Comparison of ENCODE assay signal across 28 mouse cellular contexts in genomic region chr1:53321662-53322344, GRCm38 (mm10). TPM values are rescaled to one million over a fixed set of nuclear protein-coding genes. Genes with fewer than 3 reads are reported as not detected.
"Had no signal": no experiment of that assay in that cellular context is flagged by ENCODE, and none has a peak within 500 bp of the region (broad histone marks: within the 10 kb centered on the region; RNA-seq: fewer than 3 reads in every experiment).

No protein-coding gene starts in this region.

- H3K9me3 ChIP-seq: limb, embryonic 10.5 days; limb, embryonic 13.5 days; midbrain, embryonic 12.5 days; midbrain, embryonic 15.5 days; neural tube, embryonic 12.5 days; neural tube, embryonic 15.5 days; stomach, embryonic 15.5 days had no signal

- H3K4me3 ChIP-seq: layer of hippocampus, adult 2 months; limb, embryonic 10.5 days; limb, embryonic 13.5 days; midbrain, embryonic 12.5 days; midbrain, embryonic 15.5 days; neural tube, embryonic 12.5 days; neural tube, embryonic 15.5 days; stomach, embryonic 15.5 days had no signal

- H3K9ac ChIP-seq: limb, embryonic 13.5 days; lung, embryonic 14.5 days; midbrain, embryonic 12.5 days; midbrain, embryonic 15.5 days; neural tube, embryonic 12.5 days; neural tube, embryonic 15.5 days; stomach, embryonic 15.5 days had no signal

- H3K27ac ChIP-seq: kidney, postnatal 0 days; layer of hippocampus, adult 2 months; limb, embryonic 10.5 days; limb, embryonic 13.5 days; midbrain, embryonic 12.5 days; midbrain, embryonic 15.5 days; neural tube, embryonic 12.5 days; neural tube, embryonic 15.5 days; stomach, embryonic 15.5 days had no signal

- H3K36me3 ChIP-seq: stomach, embryonic 15.5 days had no signal

- H3K4me2 ChIP-seq: limb, embryonic 13.5 days; lung, embryonic 14.5 days; midbrain, embryonic 12.5 days; midbrain, embryonic 15.5 days; neural tube, embryonic 12.5 days; neural tube, embryonic 15.5 days; stomach, embryonic 15.5 days had no signal

- DNase-seq: kidney, adult 2 months; kidney, postnatal 25 days; layer of hippocampus, adult 9-11 months; lung, embryonic 14.5 days; lung, postnatal 10 days; lung, postnatal 36 days; right cerebral cortex, adult 18-20 months; right cerebral cortex, postnatal 14 days; right cerebral cortex, postnatal 4 days; thymus, postnatal 25 days had no signal

- H3K4me1 ChIP-seq: limb, embryonic 10.5 days; limb, embryonic 13.5 days; midbrain, embryonic 12.5 days; midbrain, embryonic 15.5 days; neural tube, embryonic 12.5 days; neural tube, embryonic 15.5 days; stomach, embryonic 15.5 days had no signal

- ATAC-seq: intestine, postnatal 0 days; midbrain, embryonic 15.5 days had no signal

- H3K27me3 ChIP-seq: limb, embryonic 13.5 days; midbrain, embryonic 12.5 days; midbrain, embryonic 15.5 days; neural tube, embryonic 12.5 days; neural tube, embryonic 15.5 days; stomach, embryonic 15.5 days had no signal

RNA-seq across cellular contexts. Expression of gene Gm28778, which starts 24.9 kb away (rescaled TPM):
- total RNA-seq: layer of hippocampus, postnatal 25 days; liver, adult 2 months had no signal
- polyA plus RNA-seq: intestine, embryonic 14.5 days; intestine, postnatal 0 days; kidney, embryonic 14.5 days; kidney, postnatal 0 days; limb, embryonic 10.5 days; limb, embryonic 13.5 days; lung, embryonic 14.5 days; midbrain, embryonic 12.5 days; midbrain, embryonic 15.5 days; neural tube, embryonic 12.5 days; neural tube, embryonic 15.5 days; stomach, embryonic 15.5 days; thymus, postnatal 0 days had no signal

RNA-seq across cellular contexts. Expression of gene Asdurf, which starts 30.6 kb away (rescaled TPM):
- total RNA-seq: left cerebral cortex, adult 18-20 months; left cerebral cortex, postnatal 25 days; liver, adult 2 months had no signal
- polyA plus RNA-seq: kidney, adult 2 months; kidney, embryonic 14.5 days; large intestine, adult 2 months; limb, embryonic 10.5 days; liver, adult 2 months; midbrain, embryonic 12.5 days had no signal
